Mouse (Mus musculus): ENCODE results near the gene Lsm14a.

Lsm14a gene

GRCm38 (mm10) chr7:34312786-34313442, 80.2 kb downstream of the Lsm14a start:
- WGBS: under 1% methylated on average over 72 of the region's 73 CpGs

DNA sequence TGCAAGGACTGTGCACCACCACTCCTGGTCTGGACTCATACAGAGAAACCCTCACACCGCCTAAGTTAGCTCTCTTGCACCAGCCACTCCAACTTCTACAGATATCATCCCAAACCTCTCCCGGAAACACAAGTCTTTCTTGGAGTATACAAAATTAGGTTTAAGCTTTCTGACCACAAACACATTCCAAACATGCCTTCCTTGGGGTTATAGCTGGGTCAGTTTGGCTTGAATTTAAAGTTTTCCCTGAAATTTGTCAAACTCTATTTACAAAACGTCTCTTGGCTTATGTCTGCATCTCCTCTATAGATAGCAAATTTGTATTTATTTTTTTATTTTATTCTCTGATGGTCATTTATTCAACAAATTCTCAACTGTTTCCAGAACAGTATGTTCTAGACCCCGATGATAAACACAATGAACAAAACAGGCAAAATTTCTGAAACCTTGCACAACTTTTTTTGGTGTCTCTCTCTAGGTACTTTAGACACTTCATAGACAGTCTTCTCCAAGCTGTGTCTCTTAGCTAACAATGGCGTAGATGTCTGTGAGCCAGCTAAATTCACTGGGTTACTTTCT, 83.8 kb downstream of the Lsm14a start:
- WGBS: 79% methylated on average over 5 of the region's 5 CpGs

- WGBS: 43% methylated on average over 5 of the region's 5 CpGs
These were observed 84.5 kb downstream of the Lsm14a start for GRCm38 (mm10) chr7:34308586-34308985.

DNA sequence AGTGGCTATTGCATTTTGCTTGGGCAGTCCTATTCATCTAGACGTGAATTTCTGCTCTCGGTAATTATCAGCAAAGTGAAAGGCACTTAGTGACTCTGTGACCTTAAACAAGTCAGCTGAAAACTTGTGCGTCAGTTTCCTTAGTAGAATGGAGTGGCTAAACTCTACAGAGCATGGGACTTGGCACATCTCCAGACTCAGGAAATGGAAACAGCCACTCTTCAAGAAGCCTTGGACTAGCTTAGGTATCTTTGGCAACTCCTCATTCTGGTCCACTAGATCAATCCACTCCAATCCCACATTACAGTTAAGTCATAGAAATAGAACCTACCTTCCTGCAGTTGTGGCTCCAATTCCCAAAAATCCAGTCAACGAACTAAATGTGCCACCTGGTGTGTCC, 87.7 kb downstream of the Lsm14a start:
- WGBS: 51% methylated on average over 4 of the region's 4 CpGs

- 78% methylated on average over 1 of the region's 1 CpGs for WGBS
These were observed 90.5 kb downstream of the Lsm14a start for GRCm38 (mm10) chr7:34302651-34303050.

GRCm38 (mm10) chr7:34301952-34302351, 91.2 kb downstream of the Lsm14a start:
- 70% methylated on average over 3 of the region's 3 CpGs for WGBS

DNA sequence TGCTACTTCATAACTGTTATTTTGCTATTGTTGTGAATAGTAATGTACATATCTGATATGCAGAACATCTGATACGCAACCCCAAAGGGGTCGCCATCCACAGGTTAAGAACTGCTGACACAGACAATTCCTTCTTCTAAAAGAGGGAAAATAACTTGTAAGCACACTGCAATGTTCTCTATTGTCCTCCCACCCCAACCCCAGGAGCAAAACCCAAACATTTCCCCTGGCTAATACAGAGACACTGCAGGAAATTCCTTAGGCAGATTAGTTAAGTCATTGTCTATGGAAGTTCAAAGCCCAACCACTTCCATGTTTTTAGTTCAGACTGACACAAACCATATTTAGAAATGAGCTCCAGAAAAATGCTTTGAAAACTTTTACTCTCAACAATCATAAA, 94.3 kb downstream of the Lsm14a start:
- 81% methylated on average over 2 of the region's 2 CpGs for WGBS

DNA sequence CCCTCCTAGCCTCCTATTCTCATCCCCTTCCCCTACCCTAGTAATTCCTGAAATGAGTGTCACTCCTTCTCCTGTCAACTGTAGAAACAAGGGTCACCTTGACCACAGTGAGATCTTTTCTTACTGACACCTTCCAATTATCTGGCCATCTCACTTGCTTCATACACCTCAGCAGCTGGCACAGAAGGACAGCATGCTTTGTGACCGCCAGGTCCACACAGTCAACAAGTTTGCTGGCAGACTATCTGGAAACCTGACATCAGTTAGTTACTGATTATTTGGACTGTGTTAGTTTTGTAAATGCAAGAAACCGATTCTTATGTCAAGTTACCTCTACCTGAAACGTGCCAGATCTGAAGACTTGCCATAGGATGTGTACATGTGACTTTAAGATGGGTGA, 97.0 kb downstream of the Lsm14a start:
- 84% methylated on average over 3 of the region's 3 CpGs for WGBS
